Mouse (Mus musculus) liver, postnatal 0 days (tissue): ENCODE measurements at regions not wholly inside any gene's neighbourhood (a gene's known extent, or its start where the extent isn't known, plus 50 kb on each side); places are given as distances from the start of the nearest gene placed in this dataset.

Experiments
- CTCF ChIP-seq: sonication (generic); IDR thresholded peaks from 2 replicates; pipeline ENCODE4 v1.5.1; 2016; ENCODE audit warnings: antibody characterized with exemption, low read depth
- EP300 ChIP-seq: IDR thresholded peaks from 2 replicates; pipeline ENCODE4 v1.6.1; 2016; ENCODE audit warnings: antibody characterized with exemption, low read depth, mild to moderate bottlenecking

DNA sequence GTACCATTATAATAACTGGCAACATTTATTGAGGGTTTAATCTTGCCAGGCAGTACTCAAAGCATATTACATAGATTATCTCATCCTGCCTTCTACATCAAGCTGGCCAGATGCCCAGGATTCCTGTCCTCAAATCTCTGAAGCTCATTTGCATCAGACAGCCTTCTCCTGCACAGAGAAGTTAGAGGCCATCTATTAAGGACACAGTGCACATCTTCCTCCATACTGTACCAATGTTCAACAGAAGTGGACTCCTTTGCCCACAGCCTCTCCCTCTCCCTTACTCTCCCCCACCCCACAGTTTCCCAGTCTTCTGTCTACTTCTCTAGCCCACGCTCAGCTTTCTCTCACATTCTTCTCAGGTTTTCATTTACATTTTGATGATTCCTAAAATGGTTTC lies 277.3 kb upstream of the Zfp637 start:
- TF ChIP-seq EP300 (no peak), CTCF (no peak)
